In the genomic region with DNA sequence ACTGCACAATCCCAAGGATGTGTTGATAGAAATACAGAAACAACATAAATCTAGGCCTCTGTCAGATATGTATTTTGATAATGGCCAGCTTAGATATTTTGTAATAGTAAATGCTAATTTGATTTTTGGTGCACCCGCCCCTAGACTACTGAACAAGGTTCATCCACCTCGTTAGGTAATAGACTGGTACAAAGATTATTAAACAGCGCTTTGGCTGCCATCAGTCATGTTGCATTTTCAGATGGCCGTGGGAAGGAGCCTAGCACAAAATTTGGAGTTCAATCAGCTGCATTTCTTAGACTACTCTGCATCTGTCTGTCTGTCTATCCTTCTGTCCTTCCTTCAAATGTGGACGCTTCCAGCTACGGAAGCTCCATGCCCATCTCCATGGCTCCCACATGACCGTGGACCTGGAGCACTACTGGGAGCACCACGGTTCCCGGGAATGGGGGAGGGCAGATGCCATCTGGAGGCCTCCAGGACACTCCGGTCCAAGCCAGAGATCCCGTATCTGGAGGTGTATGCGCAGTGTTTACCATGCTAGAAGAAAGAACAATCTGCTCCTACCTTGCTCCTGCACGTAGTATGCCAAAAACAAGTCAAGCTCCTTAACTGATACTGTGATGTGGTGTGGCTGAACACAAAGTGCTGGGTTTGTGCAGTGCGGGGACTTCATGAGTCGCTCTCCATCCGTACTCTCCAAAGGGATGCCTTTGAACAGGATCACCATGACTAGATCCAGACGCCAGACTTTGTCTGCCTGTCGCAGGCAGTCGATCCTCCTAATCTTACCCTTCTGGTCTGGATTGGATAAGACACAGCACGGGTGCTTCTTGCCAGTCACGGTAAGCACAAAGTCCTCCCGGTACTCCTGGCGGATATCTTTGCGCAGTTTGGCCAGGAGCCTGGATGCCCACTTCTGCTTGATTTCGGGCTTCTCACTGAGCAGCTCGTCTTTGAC, we compare ENCODE assay signal across 7 mouse cellular contexts.
DNase-seq lines count a peak whose midpoint lies in the region; ATAC-seq and TF ChIP-seq lines count a peak whose summit lies in the region.

No protein-coding gene starts in this region.

- peak overlapping the region; percentile 74 for H3K4me2 ChIP-seq in hindbrain, postnatal 0 days (ENCODE audit: low read depth, low read length)

- H3K4me1 ChIP-seq in brown adipose tissue, adult 24 weeks (ENCODE audit: control insufficient read depth, insufficient read depth, insufficient read length, low read length), result peaks cover 38% of the 10 kb centered on the region
- H3K4me1 ChIP-seq in hindbrain, postnatal 0 days (ENCODE audit: insufficient read depth, low read length), result no peaks in the 10 kb centered on the region

- 47% methylated on average over 26 of the region's 26 CpGs for WGBS in hindbrain, postnatal 0 days

- H3K27ac ChIP-seq in left cerebral cortex, adult 2 months, result peak overlapping the region; percentile 80
- H3K27ac ChIP-seq in brown adipose tissue, adult 24 weeks (replicated peaks; ENCODE audit: low read depth, low read length), result 0 out of 2 replicates have a peak overlapping the region, but pooled peaks have one; percentile 16
- H3K27ac ChIP-seq in hindbrain, postnatal 0 days, result peak overlapping the region; percentile 86

- no peaks in the 10 kb centered on the region for H3K27me3 ChIP-seq in hindbrain, postnatal 0 days (ENCODE audit: insufficient read depth, low read length)

- peak; percentile 46 for ATAC-seq in hindbrain, postnatal 0 days
- ATAC-seq in megakaryocyte progenitor cell, adult 5-6 weeks (replicated peaks; ENCODE audit: poor library complexity), result no peak

- TF ChIP-seq CTCF in left cerebral cortex, adult 2 months (IDR thresholded peaks at IDR 0.05), result no peak
- TF ChIP-seq CTCF in hindbrain, postnatal 0 days (IDR thresholded peaks at IDR 0.05; ENCODE audit: low read depth), result no peak

- intact Hi-C loops in left cerebral cortex, adult 2 months (cut with DNase I), result loop anchor here (5.0 kb wide), 1 partner anchor 61 kb away; no protein-coding TSS in a partner anchor

- H3K9me3 ChIP-seq in hindbrain, postnatal 0 days (ENCODE audit: low read length), result no peaks in the 10 kb centered on the region

- 0 out of 2 replicates have a peak, but pooled peaks cover 6% of the 10 kb centered on the region for H3K36me3 ChIP-seq in hindbrain, postnatal 0 days (ENCODE audit: insufficient read depth, low read length)

- DNase-seq in left cerebral cortex, adult 2 months (ENCODE audit: extremely low spot score in 1 of 2, low spot score in 2 of 2), result peak in 1 of 2 experiments; percentile 43
- no peak for DNase-seq in left cerebral cortex, adult 18-20 months (ENCODE audit: low spot score in 2 of 2)
- peak; percentile 86 to 89 for DNase-seq in cerebellum, postnatal 14 days
- DNase-seq in hindbrain, postnatal 0 days (ENCODE audit: low spot score), result peak; percentile 63
- no peak for DNase-seq in ovary, postnatal 10 days (ENCODE audit: low spot score)

- peak overlapping the region; percentile 58 for H3K9ac ChIP-seq in hindbrain, postnatal 0 days (replicated peaks; ENCODE audit: low read length)

- peak overlapping the region; percentile 42 for H3K4me3 ChIP-seq in left cerebral cortex, adult 2 months
- peak overlapping the region; percentile 10; the same call in 1 of the 2 replicates for H3K4me3 ChIP-seq in brown adipose tissue, adult 24 weeks (ENCODE audit: insufficient read depth, low read depth, low read length)
- H3K4me3 ChIP-seq in hindbrain, postnatal 0 days (ENCODE audit: low read length), result peak overlapping the region; percentile 81

Comparison
In these comparisons a context has a peak if more than half of its experiments do, and no peak if none do; other contexts are left out.
1. DNase-seq: peak in cerebellum, postnatal 14 days (2 of 2) and hindbrain, postnatal 0 days (single experiment); none in left cerebral cortex, adult 18-20 months (0 of 2) and ovary, postnatal 10 days (single experiment).
2. H3K27ac ChIP-seq: peak in every context shown above with its lines; median percentile 86 in hindbrain, postnatal 0 days; 80 in left cerebral cortex, adult 2 months; 16 in brown adipose tissue, adult 24 weeks.
3. H3K4me3 ChIP-seq: peak in every context shown above with its lines; median percentile 81 in hindbrain, postnatal 0 days; 42 in left cerebral cortex, adult 2 months; 10 in brown adipose tissue, adult 24 weeks.